Mouse (Mus musculus): Measurements from ENCODE around the gene Tom1l2.

Gene Tom1l2

DNA sequence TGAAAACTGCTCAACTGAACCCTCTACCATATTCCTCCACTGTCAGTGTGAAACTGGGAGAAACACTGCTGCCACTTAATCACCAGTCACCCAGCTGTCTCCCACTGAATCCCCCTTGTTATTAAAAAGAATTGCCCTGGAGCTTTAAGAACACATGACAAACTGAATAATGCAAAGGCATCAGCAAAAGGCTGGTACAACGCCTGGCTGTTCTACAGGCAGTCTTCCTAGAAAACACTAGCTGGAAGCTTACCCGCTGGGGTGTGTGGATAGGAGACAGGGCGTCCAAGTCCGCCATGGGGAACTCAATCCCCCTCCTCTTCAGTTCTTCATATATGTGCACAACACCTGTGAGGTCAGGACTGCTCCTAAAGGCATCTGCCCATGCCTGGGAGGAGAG, 90.3 kb downstream of the Tom1l2 start:
- no peak for DNase-seq

DNA sequence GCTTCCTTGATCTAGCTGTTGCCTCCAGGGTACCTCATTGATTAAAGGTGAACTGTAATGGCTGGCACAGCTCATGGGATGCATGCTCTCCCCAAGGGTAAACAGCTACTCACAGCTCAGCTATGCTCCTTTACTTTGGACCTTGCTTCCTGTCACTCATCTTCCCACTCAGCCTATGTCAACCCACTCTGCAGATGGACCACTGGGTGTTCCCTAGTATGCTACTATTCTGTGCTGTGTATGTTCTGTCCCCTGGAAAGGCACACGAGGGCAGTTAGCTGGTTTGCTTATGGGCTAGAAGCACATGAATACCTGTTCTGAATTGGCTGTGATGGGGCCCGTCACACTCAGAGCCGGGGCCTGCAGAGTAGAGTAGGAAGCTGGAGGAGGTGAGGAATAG, 92.0 kb downstream of the Tom1l2 start:
- DNase-seq = no peak

DNA sequence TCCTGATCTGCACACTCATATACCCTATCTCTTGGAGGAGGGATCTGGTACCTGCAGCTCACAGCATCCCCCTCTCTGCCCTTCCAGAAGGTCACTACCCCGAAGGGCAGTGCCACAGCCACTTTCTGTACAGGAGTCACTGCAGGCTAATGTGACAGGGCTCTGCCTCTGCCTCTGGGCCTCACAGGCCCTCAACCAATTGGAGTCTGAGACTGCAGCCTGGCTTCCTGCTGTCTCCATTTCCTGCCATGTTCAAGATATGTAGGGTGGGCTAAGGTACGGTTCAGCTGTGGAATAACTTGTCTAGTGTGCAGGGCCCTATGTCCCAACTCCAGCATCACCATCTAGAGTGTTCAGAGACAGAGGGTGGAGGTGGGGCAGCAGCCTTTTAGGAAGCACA, 95.0 kb downstream of the Tom1l2 start:
- DNase-seq = no peak

DNA sequence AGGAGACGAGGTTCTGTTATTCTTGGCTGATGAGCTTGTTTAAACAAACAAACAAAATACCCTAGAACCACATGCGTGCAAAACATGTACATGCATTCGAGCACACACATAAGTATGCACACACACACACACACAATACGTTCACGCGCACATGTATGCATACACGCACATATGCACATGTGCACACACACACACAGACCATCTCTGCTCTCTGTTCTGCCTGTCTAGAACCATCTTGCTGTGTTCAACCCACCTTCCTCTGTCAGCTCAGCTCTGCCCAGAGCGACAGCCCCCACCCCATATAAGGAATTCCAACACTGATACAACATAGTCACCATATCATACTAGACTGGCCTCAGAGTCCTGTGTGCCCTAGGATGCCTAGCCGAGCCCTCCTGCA, 96.0 kb downstream of the Tom1l2 start:
- DNase-seq = no peak

DNA sequence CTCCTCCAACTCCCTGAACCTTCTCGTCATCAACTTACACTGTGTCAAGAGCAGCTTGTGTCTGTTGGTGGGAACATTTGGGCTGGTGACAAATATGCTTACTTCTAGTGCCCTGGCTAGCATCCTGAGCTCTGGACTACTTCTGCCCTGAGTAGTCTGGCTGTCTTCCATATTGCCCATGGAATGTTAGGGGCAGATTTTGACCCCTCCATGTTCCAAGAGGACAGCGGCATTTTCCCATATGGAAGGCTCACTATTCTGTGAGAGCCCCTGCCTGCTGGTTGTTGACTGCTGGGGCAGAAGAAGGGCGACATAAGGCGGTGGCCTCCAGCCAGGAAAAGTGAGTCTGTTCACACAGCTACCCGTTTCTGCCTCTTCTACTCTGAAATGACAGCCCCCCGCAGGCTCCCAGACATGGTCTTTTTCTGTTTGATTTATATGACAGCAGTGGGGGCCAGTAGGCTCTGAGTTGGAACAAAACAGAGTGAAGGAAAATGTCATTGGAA, 96.5 kb downstream of the Tom1l2 start:
- peak; percentile 53 to 58 for DNase-seq

DNA sequence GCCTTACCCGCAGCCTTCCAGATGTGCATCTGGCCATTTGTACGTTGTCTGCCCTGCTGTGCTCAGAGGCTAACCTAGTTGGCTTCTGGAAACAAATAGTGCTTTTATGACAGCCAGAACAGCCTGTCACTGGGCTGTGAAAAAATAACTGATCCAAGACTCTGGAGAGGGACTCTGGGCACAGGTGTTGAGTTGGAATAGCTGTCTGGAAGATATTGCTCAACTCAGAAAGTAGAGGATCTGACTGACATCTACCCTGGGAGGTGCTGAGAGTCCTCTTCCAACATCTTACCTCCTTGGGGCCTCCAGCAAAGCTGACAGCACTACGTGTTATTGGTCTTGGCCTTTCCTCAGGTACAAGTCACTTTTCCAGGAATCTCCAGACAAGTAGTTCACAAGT, 97.1 kb downstream of the Tom1l2 start:
- no peak for DNase-seq

DNA sequence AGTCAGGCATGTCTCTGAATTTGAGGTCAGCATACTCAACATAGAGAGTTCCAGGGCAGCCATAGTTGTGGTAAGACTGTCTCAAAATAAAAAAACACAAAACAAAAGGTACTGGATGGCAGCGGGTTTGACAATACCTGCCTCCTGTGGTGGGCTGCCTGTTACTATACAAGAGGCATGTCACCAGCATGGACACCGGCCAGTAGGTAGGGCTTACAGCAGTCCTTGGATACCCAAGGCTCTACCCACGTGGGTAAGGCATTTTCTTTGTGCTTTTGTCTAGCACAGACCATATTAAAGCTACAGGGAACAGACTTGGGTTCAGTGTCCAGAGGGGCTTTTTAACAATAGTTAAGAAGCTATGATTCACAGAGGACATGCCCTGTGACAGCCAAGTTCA, 97.5 kb downstream of the Tom1l2 start:
- no peak for DNase-seq

DNA sequence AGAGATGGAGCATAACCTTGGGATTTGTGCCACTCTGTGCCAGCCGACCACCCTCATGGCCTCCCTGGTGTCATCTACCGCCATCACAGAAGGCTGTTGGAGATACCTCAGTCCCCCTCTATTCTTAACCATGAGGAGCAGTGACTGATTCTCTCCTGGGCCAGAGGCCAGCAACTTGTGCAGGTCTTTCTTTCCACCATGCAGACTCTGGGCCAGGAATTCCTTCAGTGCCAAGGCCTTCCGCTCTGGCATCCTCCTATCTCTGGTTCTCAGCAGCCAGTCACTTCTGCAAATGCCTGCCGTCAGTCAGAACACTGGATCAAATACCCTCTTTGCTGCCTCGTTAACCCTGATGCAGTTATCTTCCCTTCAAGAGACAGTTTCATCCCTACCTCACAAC, 98.4 kb downstream of the Tom1l2 start:
- DNase-seq = no peak

DNA sequence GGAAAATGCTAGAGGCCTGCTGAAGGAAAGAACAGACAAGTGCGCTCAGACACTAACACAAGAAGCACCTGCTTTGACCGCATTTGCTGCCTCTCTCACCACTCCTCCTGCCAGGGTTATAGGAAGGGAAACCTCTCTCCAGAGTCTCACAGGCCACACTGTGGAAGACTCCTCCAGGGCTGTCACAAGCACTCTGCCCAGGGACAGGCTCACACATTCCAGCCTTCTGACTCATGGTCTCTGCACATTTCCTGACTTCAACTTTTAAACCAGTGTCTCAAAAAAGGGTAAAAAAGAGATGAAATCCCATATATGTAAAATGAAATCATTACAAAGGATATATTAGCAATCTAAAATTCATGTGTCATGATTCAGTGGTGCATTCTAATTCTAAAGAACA, 99.2 kb downstream of the Tom1l2 start:
- DNase-seq = peak in 1 of 2 experiments; percentile 20

DNA sequence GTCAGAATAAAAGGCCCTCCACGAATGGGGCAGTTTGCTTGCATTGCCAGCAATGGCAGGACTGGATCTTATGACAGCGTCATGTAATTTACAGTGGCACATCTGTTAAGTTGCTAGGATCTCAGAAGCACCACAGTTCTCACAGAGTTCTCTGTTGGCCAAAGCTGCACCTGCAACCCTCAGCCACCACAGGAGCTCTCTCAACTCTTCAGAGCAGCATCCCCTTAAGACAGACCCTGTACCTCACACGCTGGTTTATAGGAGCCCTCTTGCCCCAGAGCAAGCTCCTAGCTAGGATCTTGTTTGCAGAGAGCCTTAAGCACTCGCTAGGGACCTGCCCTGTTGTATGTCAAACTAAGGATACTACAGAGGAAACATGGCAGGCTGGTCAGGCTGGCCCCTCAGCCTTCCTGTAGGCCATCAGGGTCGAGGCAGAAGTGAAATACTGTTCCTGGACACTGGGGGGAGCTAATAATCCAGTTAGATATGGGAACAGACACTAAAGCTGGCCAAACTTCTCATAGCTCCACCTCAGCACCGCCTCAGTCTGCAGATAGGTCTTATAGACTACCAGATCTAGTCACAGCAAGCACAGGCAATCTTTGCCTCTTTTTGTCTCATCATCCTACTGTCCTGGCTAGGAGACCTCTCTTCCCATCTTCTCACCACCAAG, 101.6 kb downstream of the Tom1l2 start:
- peak; percentile 58 to 72 for DNase-seq

DNA sequence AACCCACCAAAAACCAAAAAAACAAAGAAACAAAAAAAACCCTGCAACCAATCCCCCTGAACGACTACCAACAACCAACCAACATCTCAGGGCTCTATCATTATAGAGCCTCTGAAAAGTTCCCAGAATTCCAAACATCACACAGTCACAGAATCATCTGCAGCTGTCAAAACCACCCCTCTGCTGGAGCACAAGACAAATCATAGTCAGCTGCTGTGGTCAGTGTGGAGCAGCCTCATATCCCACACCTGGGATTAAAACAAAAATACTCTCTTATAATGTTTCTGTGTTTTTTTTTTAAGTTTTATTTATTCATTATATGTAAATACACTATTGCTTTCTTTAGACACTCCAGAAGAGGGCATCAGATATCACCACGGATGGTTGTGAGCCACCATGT, 102.8 kb downstream of the Tom1l2 start:
- no peak for DNase-seq

DNA sequence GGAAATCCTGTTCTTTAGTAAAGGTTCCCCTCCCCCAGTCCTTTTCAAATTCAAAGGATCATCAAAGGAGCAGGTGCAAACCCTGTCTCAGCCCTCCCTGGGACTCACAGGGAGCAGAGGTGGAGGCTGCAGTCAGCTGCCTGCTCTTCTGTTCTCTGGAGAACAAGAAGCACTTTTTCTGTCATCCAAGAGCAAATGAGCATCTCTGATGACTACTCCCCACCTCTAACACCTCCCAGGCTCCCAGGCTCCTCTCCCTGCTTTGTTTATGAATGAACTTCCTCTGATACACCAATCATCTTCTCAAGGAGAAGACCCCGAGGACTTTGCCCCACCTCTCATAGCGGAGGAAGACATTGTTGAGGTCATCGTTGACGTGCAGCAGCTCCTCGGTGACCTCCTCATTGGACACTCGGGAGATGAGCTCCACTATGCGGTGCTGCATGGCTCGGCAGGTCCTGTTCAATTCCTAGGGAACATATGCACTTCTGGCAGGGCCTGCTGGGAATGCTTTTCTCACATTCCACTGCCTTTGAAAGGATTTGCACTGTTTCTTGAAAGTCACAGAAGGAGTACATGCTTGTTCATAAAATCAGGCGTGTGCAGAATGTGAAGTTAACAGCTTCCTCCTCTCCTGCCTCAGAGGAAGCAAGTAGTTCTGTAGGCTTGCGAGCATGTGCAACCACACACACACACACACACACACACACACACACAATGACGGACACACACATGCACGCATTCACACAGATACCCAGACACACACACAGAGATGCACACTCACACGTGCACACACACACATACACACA, 103.9 kb downstream of the Tom1l2 start:
- DNase-seq = no peak

DNA sequence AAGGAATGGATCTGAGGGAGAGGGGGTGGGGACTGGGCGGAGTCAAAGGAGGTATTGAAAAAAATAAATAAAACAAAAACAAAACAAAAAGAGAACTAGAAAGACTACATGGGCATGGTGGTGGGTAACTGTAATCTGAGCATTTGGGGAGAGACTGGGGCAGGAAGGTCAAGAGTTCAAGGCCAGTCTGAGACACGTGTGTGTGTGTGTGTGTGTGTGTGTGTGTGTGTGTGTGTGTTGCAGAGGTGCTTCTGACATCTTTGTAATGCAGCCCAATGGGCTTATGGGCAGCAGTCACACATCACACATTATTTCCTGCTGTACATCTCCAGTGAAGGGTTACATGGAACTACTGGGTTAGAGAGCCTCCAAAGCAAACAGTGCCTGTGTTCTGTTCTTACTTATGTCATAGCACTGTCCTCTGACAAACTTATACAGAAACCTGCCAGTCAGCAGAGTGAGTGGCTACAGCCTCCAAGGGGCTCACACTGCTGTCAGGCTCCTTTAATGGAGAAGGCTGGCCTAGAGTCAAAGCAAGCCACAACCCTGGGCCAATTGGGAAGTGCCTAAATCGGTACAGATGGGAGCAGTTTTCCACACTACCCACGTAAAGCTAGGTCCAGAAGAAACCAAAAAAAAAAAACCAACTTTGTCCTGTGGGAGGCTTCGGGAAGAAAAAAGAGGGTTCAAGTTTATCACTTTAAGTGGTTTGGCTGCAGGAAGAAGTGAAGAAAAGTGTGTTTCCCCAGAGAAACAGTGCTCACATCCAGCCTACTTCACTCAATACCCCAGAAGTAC, 104.8 kb downstream of the Tom1l2 start:
- no peak for DNase-seq

DNA sequence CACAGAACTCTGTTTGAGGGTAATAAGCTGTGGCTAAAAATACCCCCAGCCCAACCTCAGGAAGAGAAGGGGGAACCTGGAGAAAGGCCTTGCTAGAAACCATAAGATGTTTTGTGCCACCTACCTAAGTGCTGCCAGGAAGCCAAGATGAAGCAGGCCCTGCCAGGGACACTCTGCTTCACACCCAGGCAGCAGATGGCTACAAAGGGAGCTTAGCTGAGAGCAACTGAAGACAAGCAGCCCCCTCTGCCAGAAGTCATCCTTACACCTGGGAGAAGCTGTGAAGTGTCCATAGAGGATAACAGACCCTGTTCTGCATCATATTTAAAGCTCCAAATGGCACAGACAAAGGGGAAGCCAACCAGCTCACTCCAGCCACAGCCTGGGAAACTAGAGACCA, 106.6 kb downstream of the Tom1l2 start:
- DNase-seq = no peak

DNA sequence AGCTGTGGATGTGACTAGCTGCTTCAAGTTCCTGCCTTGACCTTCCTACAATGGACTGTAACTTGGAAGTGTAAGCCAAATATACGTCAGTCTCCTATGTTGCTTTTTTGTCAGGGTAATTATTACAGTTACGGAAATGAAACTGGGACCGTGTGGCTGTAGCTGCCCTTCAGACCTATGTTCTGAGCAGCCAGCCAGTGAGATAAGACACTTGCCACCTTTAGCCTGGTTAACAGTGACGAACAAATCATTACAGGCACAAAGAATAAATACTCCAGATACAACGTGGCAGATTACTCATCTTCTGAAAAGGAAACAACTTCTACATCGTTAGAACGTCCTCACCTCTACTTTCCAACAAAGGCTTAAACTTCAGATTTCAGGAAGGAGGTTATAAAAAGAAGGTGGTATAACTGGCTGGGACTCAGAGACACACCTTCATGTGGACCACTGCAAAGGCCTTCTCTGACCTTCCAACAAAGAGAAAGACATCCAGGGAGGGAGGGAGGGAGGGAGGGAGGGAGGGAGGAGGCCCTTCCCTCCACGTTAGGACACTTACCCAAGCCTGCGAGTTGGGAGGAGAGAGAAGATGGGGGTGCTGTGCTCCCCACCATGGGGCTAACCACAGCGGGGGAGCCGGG, 108.1 kb downstream of the Tom1l2 start:
- DNase-seq = no peak

DNA sequence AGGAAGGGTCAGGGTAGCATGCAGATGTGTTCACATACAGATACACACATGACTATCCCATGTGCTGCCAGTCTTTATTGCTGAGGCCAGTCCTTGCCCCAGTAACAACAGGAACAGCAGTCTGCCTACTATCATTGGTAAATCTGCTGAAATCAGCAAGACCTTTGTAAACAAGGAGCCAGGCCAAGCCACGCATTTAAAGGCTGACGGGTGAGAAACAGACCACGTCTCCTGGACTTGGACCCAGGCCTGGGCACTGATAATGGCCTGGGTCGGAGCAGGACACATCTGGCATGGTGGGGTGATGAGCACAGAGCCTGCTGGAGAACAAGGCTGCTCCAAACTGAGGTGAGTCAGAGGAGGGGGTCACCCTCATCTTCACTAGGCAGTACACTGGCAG, 112.2 kb downstream of the Tom1l2 start:
- DNase-seq = peak in 1 of 2 experiments; percentile 40

DNA sequence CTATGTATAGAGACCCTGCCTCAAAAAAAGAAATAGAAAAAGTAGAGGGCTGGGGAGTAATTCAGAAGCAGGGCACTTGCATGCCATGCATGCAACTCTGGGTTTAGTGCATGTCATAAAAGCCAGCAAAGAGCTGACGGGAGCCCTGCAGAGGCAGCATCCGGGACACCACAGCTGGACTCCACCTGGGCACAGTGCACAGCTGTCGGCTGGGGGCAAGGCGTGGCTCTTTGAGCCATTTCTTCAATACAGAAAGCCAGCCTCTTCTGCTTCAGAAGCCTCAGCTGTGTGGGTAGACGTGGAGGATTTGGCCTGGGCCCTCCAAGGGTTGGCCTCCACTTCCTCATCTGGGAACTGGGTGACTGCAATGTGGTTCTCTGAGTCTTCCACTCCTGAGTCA, 117.4 kb downstream of the Tom1l2 start:
- no peak for DNase-seq

DNA sequence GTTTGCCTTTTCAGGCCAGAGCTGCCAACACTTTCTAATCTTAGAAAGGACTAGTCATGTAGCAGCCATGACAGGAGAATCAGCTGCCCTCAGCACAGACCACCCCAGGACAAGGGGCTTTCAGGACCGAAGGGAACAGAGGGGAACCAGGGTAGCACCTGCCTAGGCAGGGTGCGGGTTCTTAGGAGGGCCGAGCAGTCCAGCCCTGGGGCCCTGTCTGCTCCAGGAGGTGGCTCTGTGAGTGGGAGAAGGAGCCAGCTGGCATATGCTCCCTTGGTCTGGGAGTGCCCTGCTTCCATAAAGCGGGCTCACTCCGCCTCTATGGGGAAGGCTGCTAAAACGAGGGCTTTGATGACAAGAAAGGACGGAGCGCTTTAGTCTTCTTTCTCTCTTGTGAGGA, 119.5 kb downstream of the Tom1l2 start:
- no peak for DNase-seq

DNA sequence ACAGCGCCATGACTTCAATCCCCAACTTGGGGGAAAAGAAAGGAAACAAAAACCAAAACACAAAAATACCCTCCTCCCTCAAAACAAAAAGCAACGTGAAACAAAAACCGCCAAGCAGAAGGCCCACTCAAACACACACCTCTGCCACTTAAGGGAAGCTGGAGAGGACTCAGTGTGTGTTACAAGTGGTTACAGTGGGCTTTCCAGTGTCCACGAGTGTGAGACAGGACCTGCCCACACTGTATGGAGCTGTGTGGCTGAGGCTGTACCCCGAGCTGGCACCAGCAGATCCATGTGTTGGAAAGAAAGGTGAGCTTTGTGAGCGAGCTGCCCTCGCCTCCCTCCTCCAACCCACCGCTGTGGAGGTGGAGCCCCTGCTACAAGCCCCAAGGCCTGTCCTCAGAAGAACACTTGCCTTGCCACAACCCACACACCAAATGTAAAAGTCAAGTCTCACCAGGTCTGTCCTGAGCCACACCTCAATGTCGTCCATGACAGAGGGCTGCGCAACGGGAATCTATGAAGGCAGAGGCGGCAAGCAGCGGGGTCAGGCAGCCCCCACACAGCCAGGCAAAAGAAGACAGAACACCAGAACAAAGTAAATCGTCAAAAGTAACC, 120.2 kb downstream of the Tom1l2 start:
- no peak for DNase-seq

DNA sequence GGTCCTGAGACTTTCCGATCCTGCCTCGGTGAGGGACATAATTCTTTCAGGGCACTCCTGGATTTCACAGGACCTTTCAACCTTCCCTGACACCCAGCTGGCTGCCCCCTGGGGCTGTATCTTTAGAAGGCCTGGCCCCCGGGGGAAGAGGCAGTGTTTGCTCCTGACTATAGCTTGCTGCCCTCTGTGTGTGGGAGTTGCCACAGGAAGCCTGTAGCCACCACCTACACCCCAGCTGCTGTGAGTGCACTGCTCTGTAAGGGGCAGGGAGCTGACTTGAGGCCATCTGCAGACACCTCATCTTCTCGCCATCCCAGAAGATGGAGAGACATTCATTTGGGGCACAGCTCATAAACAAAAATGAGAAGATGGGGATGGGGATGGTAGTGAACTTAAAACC, 120.8 kb downstream of the Tom1l2 start:
- DNase-seq = no peak

DNA sequence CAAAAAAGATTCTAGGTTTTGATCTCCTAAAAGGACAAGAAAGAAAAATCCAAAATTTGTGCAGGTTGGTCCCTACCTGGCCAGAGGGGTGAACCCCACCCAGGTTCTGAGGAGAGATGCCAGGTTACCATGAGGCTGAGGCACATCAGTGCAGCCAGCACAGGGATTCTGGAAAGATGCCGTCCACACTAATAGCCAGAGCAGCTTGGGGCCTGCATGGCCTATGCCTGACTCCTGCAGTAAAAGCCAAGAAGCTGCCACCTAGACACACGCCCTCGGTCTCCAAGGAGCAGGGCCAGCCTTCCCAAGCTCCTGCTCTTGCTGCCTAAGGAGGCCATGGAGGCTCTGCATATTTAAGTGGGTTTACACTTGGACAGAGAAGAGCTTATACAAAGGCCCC, 121.4 kb downstream of the Tom1l2 start:
- no peak for DNase-seq

DNA sequence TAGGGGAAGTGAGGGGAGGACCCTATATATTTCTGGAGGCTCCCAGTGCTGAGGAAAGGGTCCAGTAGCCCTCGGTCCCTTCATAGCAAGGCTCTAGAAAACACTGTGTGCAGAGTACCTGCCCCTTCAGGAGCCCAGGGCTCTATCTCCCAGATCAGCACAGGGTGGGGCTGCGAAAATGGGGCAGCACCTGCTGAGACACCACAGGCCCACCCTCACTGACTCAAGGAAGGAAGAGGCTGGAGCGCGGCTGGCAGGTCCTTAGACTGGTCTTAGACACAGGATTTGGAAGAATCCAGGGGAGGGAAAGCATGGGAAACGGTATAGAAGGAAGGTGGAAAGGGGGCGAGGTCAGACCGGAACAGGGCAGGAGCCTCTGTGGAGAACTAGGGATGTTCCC, 122.2 kb downstream of the Tom1l2 start:
- no peak for DNase-seq

DNA sequence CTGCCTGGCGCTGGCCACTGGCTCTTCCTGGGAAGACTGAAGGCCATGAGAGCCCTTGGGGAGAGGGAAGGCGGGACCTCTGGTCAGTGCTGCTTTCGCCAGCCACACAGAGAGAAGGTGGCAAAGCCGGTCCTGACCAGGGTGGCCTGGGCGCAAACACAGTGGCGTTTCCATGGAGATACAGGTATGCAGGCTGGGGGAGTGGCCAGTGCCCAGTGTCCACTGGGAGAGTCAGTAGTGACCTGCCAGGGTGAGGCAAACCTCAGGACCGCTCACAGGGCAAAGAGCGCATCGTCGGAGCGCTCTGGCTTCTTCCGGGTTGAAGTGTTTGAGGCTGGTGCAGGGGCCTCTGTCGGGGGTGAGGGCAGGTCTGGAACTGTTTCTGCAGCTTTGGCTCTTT, 122.9 kb downstream of the Tom1l2 start:
- peak; percentile 67 to 79 for DNase-seq

Data from kidney, postnatal 36 days (tissue).